Mouse (Mus musculus): Measurements from ENCODE around the gene Cers2. TPM values are rescaled to one million over a fixed set of nuclear protein-coding genes. Genes with fewer than 3 reads are reported as not detected.

Gene Cers2
- polyA plus RNA-seq, 1 experiment from 2014 or later = 110 TPM

- Histone ChIP-seq H3K4me1 (peaks cover 6% of the 10 kb centered on the region), H3K9me3 (no peaks in the 10 kb centered on the region), H3K9ac (no peak overlapping the region), H3K27ac (no peak overlapping the region), H3K4me3 (no peak overlapping the region), H3K4me2 (replicated peaks) (no peak overlapping the region), H3K36me3 (no peaks in the 10 kb centered on the region), H3K27me3 (replicated peaks) (no peaks in the 10 kb centered on the region)
- 70% methylated on average over 9 of the region's 9 CpGs for WGBS
- ATAC-seq (ENCODE audit: low FRiP score, low read depth) = no peak
Observed at GRCm38 (mm10) chr3:95310968-95311882, 3.4 kb upstream of the Cers2 start.

DNA sequence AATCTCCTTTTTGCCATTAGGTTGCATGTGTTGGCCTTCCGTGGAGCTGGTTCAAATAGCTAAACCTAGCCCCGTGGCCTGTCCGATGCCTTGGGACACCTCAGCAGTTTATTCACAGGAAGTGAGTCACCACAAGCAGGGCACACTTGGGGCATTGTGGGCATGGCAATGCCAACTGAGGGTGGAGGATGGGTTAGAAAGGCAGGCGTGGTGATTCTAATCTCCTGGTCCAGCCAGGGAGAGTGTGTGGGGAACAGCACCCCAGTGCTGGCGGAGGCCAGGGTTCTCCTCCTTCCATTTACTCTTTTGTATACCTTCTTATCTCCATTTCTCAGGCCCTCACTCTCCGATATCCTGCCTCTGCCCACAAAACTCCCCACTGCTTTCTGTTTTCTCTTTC is 2.0 kb upstream of the Cers2 start:
- ATAC-seq (ENCODE audit: low FRiP score, low read depth) = no peak
- H3K4me2 ChIP-seq (replicated peaks) = no peak overlapping the region
- H3K27ac ChIP-seq = no peak overlapping the region
- H3K4me3 ChIP-seq = no peak overlapping the region
- no peak overlapping the region for H3K9ac ChIP-seq
- no peaks in the 10 kb centered on the region for H3K36me3 ChIP-seq
- 81% methylated on average over 6 of the region's 6 CpGs for WGBS
- H3K4me1 ChIP-seq = peaks cover 17% of the 10 kb centered on the region
- no peaks in the 10 kb centered on the region for H3K27me3 ChIP-seq (replicated peaks)
- H3K9me3 ChIP-seq = no peaks in the 10 kb centered on the region

DNA sequence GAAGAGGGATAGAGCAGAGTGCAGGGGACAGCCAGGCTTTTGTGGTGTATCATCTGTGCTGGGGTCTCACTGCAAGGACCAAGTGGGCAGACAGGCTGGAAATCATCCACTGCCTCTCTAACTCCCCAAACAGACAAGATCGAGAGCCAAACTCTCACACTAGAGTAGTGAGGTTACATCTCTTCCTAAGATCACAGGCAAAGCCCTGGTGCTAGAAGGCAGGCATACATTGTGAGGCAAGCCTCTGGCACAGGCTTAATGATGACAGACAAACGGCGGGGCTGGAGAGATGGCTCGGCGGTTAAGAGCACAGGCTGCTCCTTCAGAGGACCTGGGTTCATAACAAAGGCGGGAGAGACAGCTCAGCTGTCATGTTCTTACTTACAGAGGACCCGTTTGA is 1.1 kb upstream of the Cers2 start:
- Histone ChIP-seq H3K9ac (no peak overlapping the region), H3K27me3 (replicated peaks) (no peaks in the 10 kb centered on the region), H3K27ac (no peak overlapping the region), H3K4me3 (no peak overlapping the region), H3K36me3 (no peaks in the 10 kb centered on the region), H3K9me3 (no peaks in the 10 kb centered on the region), H3K4me1 (peaks cover 20% of the 10 kb centered on the region), H3K4me2 (replicated peaks) (0 out of 2 replicates have a peak overlapping the region, but pooled peaks have one; percentile 7)
- 44% methylated on average over 7 of the region's 7 CpGs for WGBS
- ATAC-seq (ENCODE audit: low FRiP score, low read depth) = no peak

- Histone ChIP-seq H3K36me3 (no peaks in the 10 kb centered on the region; the same call in 1 of the 2 replicates), H3K27ac (no peak overlapping the region), H3K9me3 (no peaks in the 10 kb centered on the region), H3K9ac (peak overlapping the region; percentile 93; the same call in 1 of the 2 replicates), H3K4me2 (replicated peaks) (peak overlapping the region; percentile 76), H3K4me1 (peaks cover 26% of the 10 kb centered on the region), H3K4me3 (no peak overlapping the region), H3K27me3 (replicated peaks) (no peaks in the 10 kb centered on the region)
- ATAC-seq (ENCODE audit: low FRiP score, low read depth) = no peak
- WGBS = 60% methylated on average over 6 of the region's 6 CpGs
Observed at GRCm38 (mm10) chr3:95314075-95314474, 516 bp upstream of the Cers2 start.

DNA sequence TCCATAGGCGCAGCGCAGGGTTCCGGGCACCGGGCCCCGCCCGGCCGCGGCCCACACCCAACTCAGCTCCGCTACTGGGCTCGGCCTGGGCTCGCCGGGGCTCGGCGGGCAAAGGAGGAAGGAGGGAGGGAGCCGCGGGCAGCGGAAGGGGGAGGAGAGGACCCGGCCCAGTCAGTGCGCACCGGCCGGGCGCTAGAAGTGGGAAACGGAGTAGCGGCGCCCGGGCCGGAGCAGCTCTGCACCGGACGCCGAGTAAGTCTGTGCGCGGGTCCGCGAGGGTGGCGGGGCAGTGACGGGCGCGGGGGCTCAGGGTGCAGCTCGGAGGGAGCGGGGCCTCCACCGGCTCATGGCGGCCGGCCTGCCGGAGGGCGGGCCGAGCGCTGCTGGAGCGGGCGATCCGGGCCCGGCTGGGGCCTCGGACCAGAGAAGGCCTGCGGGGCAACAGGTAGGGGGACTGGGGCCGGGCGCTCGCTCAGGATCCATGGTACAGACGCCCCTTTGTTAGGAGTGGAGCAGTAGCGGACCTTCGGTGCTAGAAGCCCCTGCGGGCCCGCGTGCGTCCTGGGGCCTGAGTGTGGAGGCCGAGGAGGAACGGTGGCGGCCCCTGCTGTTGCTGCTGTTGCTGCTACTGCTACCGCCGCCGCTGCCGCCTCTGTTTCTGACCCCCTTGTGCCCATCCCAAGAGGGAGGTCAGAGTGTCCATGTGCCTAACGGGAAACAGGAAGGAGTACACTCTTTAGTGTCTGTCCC is 678 bp downstream of the Cers2 start:
- H3K27me3 ChIP-seq (replicated peaks) = no peaks in the 10 kb centered on the region
- under 1% methylated on average over 71 of the region's 71 CpGs for WGBS
- H3K27ac ChIP-seq = peak overlapping the region; percentile 72
- H3K36me3 ChIP-seq = peaks cover 5% of the 10 kb centered on the region
- ATAC-seq (ENCODE audit: low FRiP score, low read depth) = peak; percentile 93
- H3K4me2 ChIP-seq (replicated peaks) = peak overlapping the region; percentile 76
- H3K9ac ChIP-seq = peak overlapping the region; percentile 93
- peaks cover 27% of the 10 kb centered on the region for H3K4me1 ChIP-seq
- H3K9me3 ChIP-seq = no peaks in the 10 kb centered on the region
- peak overlapping the region; percentile 87 for H3K4me3 ChIP-seq

- Histone ChIP-seq H3K27ac (peak overlapping the region; percentile 72; the same call in 1 of the 2 replicates), H3K9me3 (no peaks in the 10 kb centered on the region), H3K4me1 (peaks cover 27% of the 10 kb centered on the region), H3K4me2 (replicated peaks) (peak overlapping the region; percentile 76), H3K27me3 (replicated peaks) (no peaks in the 10 kb centered on the region), H3K9ac (peak overlapping the region; percentile 93), H3K36me3 (peaks cover 12% of the 10 kb centered on the region), H3K4me3 (peak overlapping the region; percentile 87)
- WGBS = 14% methylated on average over 9 of the region's 9 CpGs
- no peak for ATAC-seq (ENCODE audit: low FRiP score, low read depth)
Observed at GRCm38 (mm10) chr3:95315844-95316550, 1.4 kb downstream of the Cers2 start.

GRCm38 (mm10) chr3:95317414-95318080 is 3.0 kb downstream of the Cers2 start:
- Histone ChIP-seq H3K27ac (no peak overlapping the region), H3K9me3 (no peaks in the 10 kb centered on the region), H3K4me3 (no peak overlapping the region), H3K9ac (no peak overlapping the region), H3K36me3 (peaks cover 28% of the 10 kb centered on the region), H3K27me3 (replicated peaks) (no peaks in the 10 kb centered on the region), H3K4me2 (replicated peaks) (peak overlapping the region; percentile 32; the same call in 1 of the 2 replicates), H3K4me1 (peaks cover 27% of the 10 kb centered on the region)
- ATAC-seq (ENCODE audit: low FRiP score, low read depth) = no peak
- WGBS = 25% methylated on average over 12 of the region's 12 CpGs

GRCm38 (mm10) chr3:95318548-95318947 is 4.0 kb downstream of the Cers2 start:
- peaks cover 27% of the 10 kb centered on the region for H3K4me1 ChIP-seq
- no peaks in the 10 kb centered on the region for H3K27me3 ChIP-seq (replicated peaks)
- no peak overlapping the region for H3K4me3 ChIP-seq
- no peak overlapping the region for H3K9ac ChIP-seq
- H3K9me3 ChIP-seq = no peaks in the 10 kb centered on the region
- 50% methylated on average over 6 of the region's 6 CpGs for WGBS
- peaks cover 38% of the 10 kb centered on the region for H3K36me3 ChIP-seq
- H3K27ac ChIP-seq = no peak overlapping the region
- no peak for ATAC-seq (ENCODE audit: low FRiP score, low read depth)
- H3K4me2 ChIP-seq (replicated peaks) = no peak overlapping the region

GRCm38 (mm10) chr3:95319110-95319509 is 4.5 kb downstream of the Cers2 start:
- H3K27me3 ChIP-seq (replicated peaks) = no peaks in the 10 kb centered on the region
- WGBS = 75% methylated on average over 2 of the region's 2 CpGs
- H3K27ac ChIP-seq = no peak overlapping the region
- ATAC-seq (ENCODE audit: low FRiP score, low read depth) = no peak
- H3K4me1 ChIP-seq = peaks cover 27% of the 10 kb centered on the region
- H3K9ac ChIP-seq = no peak overlapping the region
- H3K9me3 ChIP-seq = no peaks in the 10 kb centered on the region
- H3K4me2 ChIP-seq (replicated peaks) = no peak overlapping the region
- peaks cover 43% of the 10 kb centered on the region for H3K36me3 ChIP-seq
- no peak overlapping the region for H3K4me3 ChIP-seq

GRCm38 (mm10) chr3:95319701-95320625 is 5.4 kb downstream of the Cers2 start:
- no peak overlapping the region for H3K4me2 ChIP-seq (replicated peaks)
- peaks cover 27% of the 10 kb centered on the region for H3K4me1 ChIP-seq
- whole genome bisulfite sequencing = 76% methylated on average over 12 of the region's 12 CpGs
- H3K9me3 ChIP-seq = no peaks in the 10 kb centered on the region
- H3K36me3 ChIP-seq = peaks cover 52% of the 10 kb centered on the region
- ATAC-seq (ENCODE audit: low FRiP score, low read depth) = no peak
- H3K4me3 ChIP-seq = no peak overlapping the region
- no peaks in the 10 kb centered on the region for H3K27me3 ChIP-seq (replicated peaks)
- no peak overlapping the region for H3K27ac ChIP-seq
- no peak overlapping the region for H3K9ac ChIP-seq

- Histone ChIP-seq H3K27me3 (replicated peaks) (no peaks in the 10 kb centered on the region), H3K9me3 (no peaks in the 10 kb centered on the region), H3K9ac (no peak overlapping the region), H3K4me3 (no peak overlapping the region), H3K36me3 (peaks cover 84% of the 10 kb centered on the region), H3K4me2 (replicated peaks) (no peak overlapping the region), H3K4me1 (0 out of 2 replicates have a peak, but pooled peaks cover 7% of the 10 kb centered on the region), H3K27ac (no peak overlapping the region)
- no peak for ATAC-seq (ENCODE audit: low FRiP score, low read depth)
- WGBS = 96% methylated on average over 3 of the region's 3 CpGs
Observed at GRCm38 (mm10) chr3:95323429-95323828, 8.8 kb downstream of the Cers2 start.

Data from neural tube, embryonic 12.5 days (tissue).